Mouse (Mus musculus) hindbrain, embryonic 14.5 days (tissue): ENCODE measurements around the gene Glo1. TPM values are rescaled to one million over a fixed set of nuclear protein-coding genes. Genes with fewer than 3 reads are reported as not detected.
"Not testable (repeated sequence)": the region's sequence is repeated elsewhere in the genome, so short reads cannot be mapped to it uniquely, and the experiment has no call there.

ENCODE experiments used
- ATAC-seq: fragments of 200-750 bp; cut with Nextera tagmentation; 2 replicates; pipeline ENCODE4 v1.8.0; 2017; ENCODE audit warnings: moderate number of reproducible peaks, mild to moderate bottlenecking, moderate TSS enrichment, moderate library complexity; ENCODE audit not compliant: low FRiP score
- DNase-seq: peaks from one replicate; pipeline ENCODE4 v3.0.0-alpha.2; 2015; ENCODE audit warnings: low spot score
- H3K27ac ChIP-seq: fragments of 300-500 bp; sonication (generic); 2 replicates; pipeline ENCODE4 v1.5.1; 2014; ENCODE audit warnings: mild to moderate bottlenecking, moderate library complexity
- H3K27me3 ChIP-seq: fragments of 300-500 bp; sonication (generic); 2 replicates; pipeline ENCODE4 v1.6.1; 2014; ENCODE audit warnings: mild to moderate bottlenecking, low read length, mixed read lengths; ENCODE audit not compliant: control insufficient read depth, insufficient read depth
- H3K36me3 ChIP-seq: fragments of 300-500 bp; sonication (generic); replicated peaks from 2 replicates; pipeline ENCODE4 v1.6.1; 2014; ENCODE audit not compliant: control insufficient read depth, insufficient read depth
- H3K4me1 ChIP-seq: fragments of 300-500 bp; sonication (generic); replicated peaks from 2 replicates; pipeline ENCODE4 v1.6.1; 2014; ENCODE audit warnings: antibody characterized with exemption, low read length, mixed read lengths; ENCODE audit not compliant: control insufficient read depth, insufficient read depth
- H3K4me2 ChIP-seq: fragments of 300-500 bp; sonication (generic); replicated peaks from 2 replicates; pipeline ENCODE4 v1.6.1; 2014; ENCODE audit warnings: mild to moderate bottlenecking, moderate library complexity
- H3K4me3 ChIP-seq: fragments of 300-500 bp; sonication (generic); replicated peaks from 2 replicates; pipeline ENCODE4 v1.5.1; 2014; ENCODE audit warnings: mild to moderate bottlenecking, low read length
- H3K9ac ChIP-seq: fragments of 300-500 bp; sonication (generic); 2 replicates; pipeline ENCODE4 v1.6.1; 2014
- H3K9me3 ChIP-seq: fragments of 300-500 bp; sonication (generic); 2 replicates; pipeline ENCODE4 v1.6.1; 2016; ENCODE audit warnings: low read length; ENCODE audit not compliant: control insufficient read depth
- WGBS: fragments of 180-500 bp; shearing (Covaris S2); extraction: QIAGEN DNeasy Blood & Tissue Kit; methylation state at CpG from one replicate; pipeline ENCODE4 v1.1.7; 2014; 5-methylcytosine and 5-hydroxymethylcytosine counted together
- polyA plus RNA-seq: library from polyadenylated mRNA; unstranded; fragments of >200 nt; fragmentation: Nextera tagmentation; extraction: Ambion mirVana; gene quantifications from 2 replicates; pipeline ENCODE4 v1.2.1, GENCODE M21; 2014

Gene Glo1
- polyA plus RNA-seq, 1 experiment from 2014 or later, result 185 TPM

GRCm38 (mm10) chr17:30653010-30653409, 26.3 kb upstream of the Glo1 start:
- H3K9ac ChIP-seq, result no peak overlapping the region
- no peak for DNase-seq

GRCm38 (mm10) chr17:30648770-30649169, 22.1 kb upstream of the Glo1 start:
- no peak overlapping the region for H3K4me2 ChIP-seq
- H3K9ac ChIP-seq, result no peak overlapping the region
- 96% methylated on average over 3 of the region's 3 CpGs for WGBS
- DNase-seq, result no peak
- no peaks in the 10 kb centered on the region for H3K27me3 ChIP-seq
- no peak overlapping the region for H3K4me3 ChIP-seq
- H3K4me1 ChIP-seq, result no peaks in the 10 kb centered on the region
- no peaks in the 10 kb centered on the region for H3K9me3 ChIP-seq
- no peak for ATAC-seq
- no peaks in the 10 kb centered on the region for H3K36me3 ChIP-seq
- H3K27ac ChIP-seq, result no peak overlapping the region

More at GRCm38 (mm10) chr17:30653010-30653409, 26.3 kb upstream of the Glo1 start:
- ATAC-seq, result no peak
- WGBS, result 94% methylated on average over 6 of the region's 6 CpGs
- Histone ChIP-seq H3K4me3 (no peak overlapping the region), H3K4me2 (no peak overlapping the region), H3K9me3 (no peaks in the 10 kb centered on the region), H3K4me1 (0 out of 2 replicates have a peak, but pooled peaks cover 2% of the 10 kb centered on the region), H3K27me3 (no peaks in the 10 kb centered on the region), H3K36me3 (no peaks in the 10 kb centered on the region), H3K27ac (no peak overlapping the region)

- Histone ChIP-seq H3K9ac (no peak overlapping the region), H3K4me1 (no peaks in the 10 kb centered on the region), H3K9me3 (no peaks in the 10 kb centered on the region), H3K4me2 (no peak overlapping the region), H3K27me3 (no peaks in the 10 kb centered on the region), H3K4me3 (no peak overlapping the region), H3K36me3 (no peaks in the 10 kb centered on the region), H3K27ac (no peak overlapping the region)
- WGBS, result 96% methylated on average over 5 of the region's 5 CpGs
- ATAC-seq (no peak), DNase-seq (no peak)
Observed at GRCm38 (mm10) chr17:30640896-30641295, 14.2 kb upstream of the Glo1 start.

- Histone ChIP-seq H3K9ac (no peak overlapping the region), H3K4me1 (no peaks in the 10 kb centered on the region), H3K4me3 (no peak overlapping the region), H3K27me3 (no peaks in the 10 kb centered on the region), H3K9me3 (no peaks in the 10 kb centered on the region), H3K27ac (no peak overlapping the region), H3K36me3 (no peaks in the 10 kb centered on the region), H3K4me2 (no peak overlapping the region)
- ATAC-seq, result no peak
- 54% methylated on average over 2 of the region's 2 CpGs for WGBS
- no peak for DNase-seq
Observed at GRCm38 (mm10) chr17:30638996-30639395, 12.3 kb upstream of the Glo1 start.

GRCm38 (mm10) chr17:30637714-30638113, 11.0 kb upstream of the Glo1 start:
- WGBS, result 75% methylated on average over 1 of the region's 1 CpGs
- H3K27me3 ChIP-seq, result no peaks in the 10 kb centered on the region
- H3K4me3 ChIP-seq, result no peak overlapping the region
- DNase-seq (no peak), ATAC-seq (no peak)
- H3K4me1 ChIP-seq, result no peaks in the 10 kb centered on the region
- H3K36me3 ChIP-seq, result no peaks in the 10 kb centered on the region
- H3K9me3 ChIP-seq, result no peaks in the 10 kb centered on the region
- H3K9ac ChIP-seq, result no peak overlapping the region
- H3K27ac ChIP-seq, result no peak overlapping the region
- H3K4me2 ChIP-seq, result no peak overlapping the region

GRCm38 (mm10) chr17:30635367-30635766, 8.7 kb upstream of the Glo1 start:
- Histone ChIP-seq H3K27ac (no peak overlapping the region), H3K9ac (no peak overlapping the region), H3K4me1 (no peaks in the 10 kb centered on the region), H3K4me2 (no peak overlapping the region; the same call in 1 of the 2 replicates), H3K36me3 (no peaks in the 10 kb centered on the region), H3K27me3 (no peaks in the 10 kb centered on the region), H3K4me3 (no peak overlapping the region), H3K9me3 (no peaks in the 10 kb centered on the region)
- DNase-seq, result no peak
- 24% methylated on average over 16 of the region's 17 CpGs for WGBS
- ATAC-seq, result no peak

- H3K9me3 ChIP-seq, H3K4me3 ChIP-seq, H3K9ac ChIP-seq, DNase-seq, H3K4me1 ChIP-seq, H3K27me3 ChIP-seq, ATAC-seq, H3K36me3 ChIP-seq, H3K4me2 ChIP-seq, H3K27ac ChIP-seq: not testable (repeated sequence)
- no CpG with 5 or more reads among the region's 20 CpGs for WGBS
Observed at GRCm38 (mm10) chr17:30624132-30624531, 2.5 kb downstream of the Glo1 start, which contains the start of gene Dnah8. TSS of gene Dnah8 (plus strand) at chr17:30624354.

- H3K9me3 ChIP-seq, result no peaks in the 10 kb centered on the region
- no peaks in the 10 kb centered on the region for H3K36me3 ChIP-seq
- no peak overlapping the region for H3K27ac ChIP-seq
- no peak overlapping the region for H3K9ac ChIP-seq
- H3K27me3 ChIP-seq, result no peaks in the 10 kb centered on the region
- H3K4me3 ChIP-seq, result no peak overlapping the region
- no peak for ATAC-seq
- DNase-seq, result no peak
- H3K4me2 ChIP-seq, result no peak overlapping the region
- 83% methylated on average over 3 of the region's 3 CpGs for WGBS
- no peaks in the 10 kb centered on the region for H3K4me1 ChIP-seq
Observed at GRCm38 (mm10) chr17:30623200-30623599, 3.5 kb downstream of the Glo1 start.

GRCm38 (mm10) chr17:30621450-30621849, 5.2 kb downstream of the Glo1 start:
- no peak overlapping the region for H3K4me3 ChIP-seq
- no peak overlapping the region for H3K27ac ChIP-seq
- no peaks in the 10 kb centered on the region for H3K36me3 ChIP-seq
- no peak overlapping the region for H3K4me2 ChIP-seq
- DNase-seq (no peak), ATAC-seq (no peak)
- no peak overlapping the region for H3K9ac ChIP-seq
- H3K27me3 ChIP-seq, result no peaks in the 10 kb centered on the region
- WGBS, result 78% methylated on average over 4 of the region's 4 CpGs
- no peaks in the 10 kb centered on the region for H3K4me1 ChIP-seq
- no peaks in the 10 kb centered on the region for H3K9me3 ChIP-seq

- Histone ChIP-seq H3K27me3 (no peaks in the 10 kb centered on the region), H3K4me1 (no peaks in the 10 kb centered on the region), H3K9me3 (no peaks in the 10 kb centered on the region), H3K27ac (no peak overlapping the region), H3K9ac (no peak overlapping the region), H3K4me3 (no peak overlapping the region), H3K4me2 (no peak overlapping the region), H3K36me3 (no peaks in the 10 kb centered on the region)
- DNase-seq (no peak), ATAC-seq (no peak)
- 81% methylated on average over 2 of the region's 2 CpGs for WGBS
Observed at GRCm38 (mm10) chr17:30620548-30620947, 6.1 kb downstream of the Glo1 start.
